Mouse (Mus musculus) forebrain, embryonic 12.5 days (tissue): ENCODE measurements around the gene Slfn14. TPM values are rescaled to one million over a fixed set of nuclear protein-coding genes. Genes with fewer than 3 reads are reported as not detected.

Source experiments
- ATAC-seq: fragments of 200-750 bp; cut with Nextera tagmentation; 2 replicates; pipeline ENCODE4 v1.8.0; 2017; ENCODE audit warnings: moderate TSS enrichment; ENCODE audit not compliant: low FRiP score
- H3K27ac ChIP-seq: fragments of 300-500 bp; sonication (generic); 2 replicates; pipeline ENCODE4 v1.5.1; 2016; ENCODE audit warnings: mild to moderate bottlenecking
- H3K27me3 ChIP-seq: fragments of 300-500 bp; sonication (generic); 2 replicates; pipeline ENCODE4 v1.6.1; 2016; ENCODE audit warnings: mild to moderate bottlenecking
- H3K36me3 ChIP-seq: fragments of 300-500 bp; sonication (generic); replicated peaks from 2 replicates; pipeline ENCODE4 v1.6.1; 2016; ENCODE audit warnings: mild to moderate bottlenecking
- H3K4me1 ChIP-seq: fragments of 300-500 bp; sonication (generic); 2 replicates; pipeline ENCODE4 v1.6.1; 2016
- H3K4me2 ChIP-seq: fragments of 300-500 bp; sonication (generic); 2 replicates; pipeline ENCODE4 v1.6.1; 2016; ENCODE audit warnings: mild to moderate bottlenecking, moderate library complexity
- H3K4me3 ChIP-seq: fragments of 300-500 bp; sonication (generic); replicated peaks from 2 replicates; pipeline ENCODE4 v1.5.1; 2016; ENCODE audit warnings: mild to moderate bottlenecking
- H3K9ac ChIP-seq: fragments of 300-500 bp; sonication (generic); 2 replicates; pipeline ENCODE4 v1.6.1; 2016; ENCODE audit warnings: mild to moderate bottlenecking
- H3K9me3 ChIP-seq: fragments of 300-500 bp; sonication (generic); 2 replicates; pipeline ENCODE4 v1.6.1; 2016
- WGBS: fragments of 180-500 bp; shearing (Covaris S2); methylation state at CpG from one replicate; pipeline ENCODE4 v1.1.7; 2016; 5-methylcytosine and 5-hydroxymethylcytosine counted together
- polyA plus RNA-seq: library from polyadenylated mRNA; unstranded; fragments of >200 nt; fragmentation: Nextera tagmentation; extraction: Ambion mirVana; gene quantifications from 2 replicates; pipeline ENCODE4 v1.2.1, GENCODE M21; 2016

The Slfn14 gene
- polyA plus RNA-seq, 1 experiment from 2014 or later: 0.84 TPM

- H3K36me3 ChIP-seq: no peaks in the 10 kb centered on the region
- no peak overlapping the region for H3K4me3 ChIP-seq
- H3K4me1 ChIP-seq: no peaks in the 10 kb centered on the region
- H3K9ac ChIP-seq: no peak overlapping the region
- no peaks in the 10 kb centered on the region for H3K27me3 ChIP-seq
- ATAC-seq: no peak
- no peak overlapping the region for H3K4me2 ChIP-seq
- no peaks in the 10 kb centered on the region for H3K9me3 ChIP-seq
- 69% methylated on average over 3 of the region's 3 CpGs for WGBS
- no peak overlapping the region for H3K27ac ChIP-seq
Measured at GRCm38 (mm10) chr11:83230966-83231365, 55.6 kb downstream of the Slfn14 start.

- 85% methylated on average over 7 of the region's 7 CpGs for WGBS
- Histone ChIP-seq H3K9ac (no peak overlapping the region), H3K4me2 (no peak overlapping the region), H3K4me1 (no peaks in the 10 kb centered on the region), H3K36me3 (no peaks in the 10 kb centered on the region), H3K9me3 (no peaks in the 10 kb centered on the region), H3K27me3 (no peaks in the 10 kb centered on the region), H3K27ac (no peak overlapping the region), H3K4me3 (no peak overlapping the region)
- ATAC-seq: no peak
Measured at GRCm38 (mm10) chr11:83227926-83228723, 58.4 kb downstream of the Slfn14 start.

DNA sequence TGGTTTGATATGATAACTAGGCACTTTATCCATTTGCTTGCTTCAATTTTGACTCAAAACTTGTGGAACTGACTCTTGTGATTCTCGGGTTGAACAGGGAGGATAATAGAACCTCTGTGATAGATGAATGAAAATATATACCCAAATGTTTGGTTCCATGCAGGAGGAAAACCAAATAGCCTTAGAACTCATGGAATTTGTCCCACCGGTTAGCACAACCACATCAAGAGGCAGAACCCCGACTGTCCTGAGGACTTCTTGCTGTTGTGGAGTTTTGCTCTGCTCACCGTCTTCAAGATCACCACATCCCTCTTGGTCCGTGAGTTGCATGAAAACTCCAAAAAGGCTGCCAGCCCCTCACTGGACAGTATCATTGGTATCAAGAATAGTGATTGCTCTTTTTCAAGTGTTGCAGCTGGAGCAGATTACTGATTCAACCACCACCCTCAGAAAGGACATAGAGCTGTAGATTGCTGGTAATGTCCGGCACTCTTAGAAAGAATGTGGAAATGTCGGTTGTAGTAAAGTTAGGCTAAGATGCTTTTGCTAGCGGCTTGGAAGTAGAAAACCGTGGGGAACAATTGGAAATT lies 61.1 kb downstream of the Slfn14 start:
- no peak for ATAC-seq
- 88% methylated on average over 9 of the region's 9 CpGs for WGBS

More for the DNA sequence above, 61.1 kb downstream of the Slfn14 start:
- no peaks in the 10 kb centered on the region for H3K9me3 ChIP-seq
- no peak overlapping the region for H3K4me3 ChIP-seq
- H3K27me3 ChIP-seq: no peaks in the 10 kb centered on the region
- H3K4me1 ChIP-seq: no peaks in the 10 kb centered on the region
- no peak overlapping the region for H3K27ac ChIP-seq
- H3K4me2 ChIP-seq: no peak overlapping the region
- no peaks in the 10 kb centered on the region for H3K36me3 ChIP-seq
- no peak overlapping the region for H3K9ac ChIP-seq

Other genes starting within 250 kb of the Slfn14 start
- 0.96 and 1.2 TPM in 2 replicates for gene Slfn2, start 221.6 kb downstream of the Slfn14 start, polyA plus RNA-seq
- gene Slfn1, start 169.9 kb downstream of the Slfn14 start, polyA plus RNA-seq: not detected in 2 replicates
- gene Slfn4, start 111.5 kb downstream of the Slfn14 start, polyA plus RNA-seq: not detected in 2 replicates
- gene Slfn3, start 95.4 kb downstream of the Slfn14 start, polyA plus RNA-seq: 0.28 and 0.53 TPM in 2 replicates
- gene Ap2b1, start 12.3 kb upstream of the Slfn14 start, polyA plus RNA-seq: 95.7 and 110 TPM in 2 replicates
- gene Pex12, start 15.9 kb upstream of the Slfn14 start, polyA plus RNA-seq: 15.4 and 18.5 TPM in 2 replicates
- gene Rasl10b, start 122.4 kb upstream of the Slfn14 start, polyA plus RNA-seq: 11.0 and 13.9 TPM in 2 replicates
- gene Gas2l2, start 142.7 kb upstream of the Slfn14 start, polyA plus RNA-seq: 0.08 and 0.22 TPM in 2 replicates
- gene 1700020L24Rik, start 151.0 kb upstream of the Slfn14 start, polyA plus RNA-seq: 0.29 and 0.35 TPM in 2 replicates
- gene Mmp28, start 176.3 kb upstream of the Slfn14 start, polyA plus RNA-seq: 1.5 and 2.7 TPM in 2 replicates
- gene Taf15, start 186.4 kb upstream of the Slfn14 start, polyA plus RNA-seq: 14.7 and 20.0 TPM in 2 replicates
- 0.10 TPM in 1 of 2 replicates, not detected in the other for gene Heatr9, start 235.4 kb upstream of the Slfn14 start, polyA plus RNA-seq
- gene Ccl5, start 243.8 kb upstream of the Slfn14 start, polyA plus RNA-seq: not detected in 2 replicates